Mouse (Mus musculus): ENCODE measurements around the gene Cypt1. TPM values are rescaled to one million over a fixed set of nuclear protein-coding genes. Genes with fewer than 3 reads are reported as not detected.

The Cypt1 gene
- not detected for total RNA-seq (2023)

DNA sequence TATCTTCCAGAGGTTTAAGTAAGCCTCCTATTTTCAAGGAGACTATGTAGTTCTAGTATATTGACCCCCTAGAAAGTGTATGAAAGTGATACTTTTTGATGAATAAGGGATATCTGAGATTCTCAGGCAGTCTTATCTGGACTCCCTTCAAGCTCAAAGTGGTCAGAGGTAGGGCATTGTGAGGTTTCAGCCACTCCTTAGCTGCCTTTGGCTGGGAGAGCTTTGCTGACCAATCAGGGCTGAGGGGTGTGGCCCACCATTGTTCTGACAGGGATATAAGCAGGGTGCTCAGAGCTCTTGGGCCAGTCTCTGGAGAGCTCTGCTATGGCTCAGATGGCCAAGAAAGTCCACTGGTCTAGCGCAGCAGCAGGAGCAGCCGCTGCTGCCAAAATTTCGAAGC lies at the start of gene Cypt1:
Gene Cypt1, plus strand, starts transcription at position 301 of the 400 bp plus-strand sequence.

Other genes starting within 250 kb of the Cypt1 start
- gene Maoa, start 96.8 kb downstream of the Cypt1 start, total RNA-seq (2023): 0.28 TPM